Mouse (Mus musculus) c-Kit-positive CD71-positive TER-119-negative erythroid progenitor cells, embryonic 14.5 days (primary cell): ENCODE measurements at regions not wholly inside any gene's neighbourhood (a gene's known extent, or its start where the extent isn't known, plus 50 kb on each side); places are given as distances from the start of the nearest gene placed in this dataset.

Source experiments
- DNase-seq: peaks from one replicate; pipeline ENCODE4 v3.0.0-alpha.2; 2013; ENCODE audit warnings: low read depth

DNA sequence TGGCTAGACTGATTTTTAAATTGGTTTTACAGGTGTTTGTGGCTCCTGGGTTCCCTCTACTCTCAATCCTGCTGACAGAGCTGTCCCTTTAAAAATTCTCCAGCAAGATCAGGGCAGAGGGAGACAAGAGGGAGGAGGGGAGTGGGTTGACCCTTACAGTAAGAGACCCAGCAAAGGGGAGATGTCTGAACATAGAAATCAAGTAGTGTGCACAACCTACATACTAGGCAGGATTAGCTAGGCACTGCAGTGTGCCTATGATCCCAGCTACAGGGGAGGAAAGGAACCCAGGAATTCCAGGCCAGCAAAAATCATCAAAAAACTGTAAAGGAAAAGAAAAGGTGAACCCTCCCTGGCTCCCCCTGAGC is 113.2 kb upstream of the Thy1 start:
- DNase-seq = no peak

DNA sequence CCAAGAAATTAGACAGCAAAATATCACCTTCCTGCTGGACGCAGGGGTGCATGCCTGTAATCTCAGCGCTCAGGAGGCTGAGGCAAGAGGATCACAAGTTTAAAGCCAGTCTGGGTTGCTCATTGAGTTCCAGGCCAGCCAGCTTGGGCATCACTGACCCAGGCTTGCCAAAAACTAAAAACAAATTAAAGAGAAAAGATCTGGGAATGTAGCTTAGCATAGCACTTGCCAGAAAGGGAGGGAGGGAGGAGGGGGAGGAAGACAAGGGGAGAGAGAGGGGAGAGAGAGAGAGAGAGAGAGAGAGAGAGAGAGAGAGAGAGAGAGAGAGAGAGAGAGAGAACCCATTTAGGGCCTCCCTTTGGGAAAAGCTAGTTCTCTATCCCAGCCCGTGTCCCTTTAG is 112.7 kb upstream of the Thy1 start:
- DNase-seq = no peak

DNA sequence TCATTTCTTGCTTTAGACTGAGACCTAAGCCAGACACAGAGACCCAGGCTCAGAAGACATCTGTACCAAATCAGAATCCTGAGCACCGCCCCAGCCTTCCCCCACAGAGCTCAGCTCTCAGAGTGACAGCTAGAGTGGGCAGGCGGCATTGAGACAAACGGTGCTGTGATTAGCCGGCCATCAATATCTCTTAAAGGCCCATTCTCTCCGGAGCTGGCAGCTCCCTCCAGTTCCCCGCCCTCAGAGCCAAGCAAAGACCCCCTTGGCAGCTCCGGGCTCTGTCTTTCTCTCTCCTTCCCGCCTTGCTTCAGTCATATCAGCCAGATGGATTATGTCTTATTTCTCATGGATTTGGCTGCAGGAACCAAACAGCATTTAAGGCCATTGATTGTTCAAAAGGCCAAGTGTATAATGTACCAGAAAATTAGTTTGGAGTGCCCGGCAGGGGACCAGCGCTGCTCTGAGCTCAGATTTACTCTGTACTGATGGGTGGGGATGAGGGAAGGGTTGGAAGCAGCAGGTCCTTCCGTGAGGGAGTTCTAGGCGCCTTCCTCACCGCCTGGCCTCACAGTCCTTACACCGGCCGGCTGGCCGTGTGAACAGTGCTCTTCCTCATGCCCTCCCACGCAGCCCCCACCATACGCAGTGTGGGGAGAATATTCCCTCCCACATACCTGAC is 109.0 kb upstream of the Thy1 start:
- DNase-seq = no peak

DNA sequence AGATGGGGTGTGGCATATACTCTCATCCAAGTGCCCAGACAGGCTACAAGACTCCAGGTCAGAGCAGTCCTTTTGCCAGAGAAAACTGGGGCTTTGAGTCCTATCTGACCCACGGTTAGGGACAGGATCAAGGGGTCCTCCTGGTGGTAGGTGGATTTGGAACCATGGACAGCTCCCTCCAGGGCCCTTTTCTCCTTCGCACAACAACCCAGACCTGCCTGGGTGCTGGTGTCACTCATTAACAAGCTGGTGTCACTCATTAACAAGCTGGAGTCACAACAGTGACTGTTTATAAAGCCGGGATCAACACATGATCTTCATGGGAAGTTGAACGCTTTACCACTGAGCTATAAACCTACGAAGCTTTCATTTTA is 108.5 kb upstream of the Thy1 start:
- DNase-seq = no peak

DNA sequence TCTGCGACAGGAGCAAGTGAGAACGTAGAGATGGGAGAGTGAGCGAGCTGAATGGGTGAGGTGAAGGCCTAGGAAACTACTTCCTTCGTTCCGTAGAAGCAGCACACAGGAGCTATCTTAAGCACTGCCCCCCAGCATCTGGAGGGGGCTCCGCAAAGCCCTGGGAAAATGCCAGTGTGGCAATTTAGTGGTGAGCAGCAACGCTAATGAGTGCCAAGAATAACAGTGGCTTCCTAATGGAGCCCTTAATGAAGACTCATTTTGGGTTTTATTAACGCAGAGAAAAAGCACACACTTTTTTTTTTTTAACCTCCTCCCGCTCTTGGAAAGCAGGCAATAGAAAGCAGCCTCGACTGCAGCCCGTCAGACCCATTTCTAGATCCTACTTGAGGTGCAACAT is 103.8 kb upstream of the Thy1 start:
- DNase-seq = no peak

DNA sequence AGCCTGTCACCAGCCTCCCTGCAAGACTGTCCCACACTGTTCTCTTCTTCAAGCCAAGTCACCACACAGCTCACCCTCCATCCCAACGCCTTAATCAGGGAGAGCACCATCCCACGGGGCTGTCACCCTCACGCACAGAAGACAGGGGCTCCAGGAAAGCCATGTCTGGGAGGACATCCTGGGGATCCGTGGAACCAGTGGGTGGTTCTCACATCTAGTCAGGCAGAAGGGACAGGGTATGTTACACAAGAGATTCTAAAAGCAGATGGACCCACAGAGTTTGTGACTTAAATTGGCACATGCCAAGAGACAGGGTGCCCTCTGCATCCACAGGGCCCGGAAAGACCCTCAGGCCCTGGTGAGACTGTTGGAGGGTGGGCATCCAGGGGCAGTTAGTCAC is 101.0 kb upstream of the Thy1 start:
- no peak for DNase-seq

DNA sequence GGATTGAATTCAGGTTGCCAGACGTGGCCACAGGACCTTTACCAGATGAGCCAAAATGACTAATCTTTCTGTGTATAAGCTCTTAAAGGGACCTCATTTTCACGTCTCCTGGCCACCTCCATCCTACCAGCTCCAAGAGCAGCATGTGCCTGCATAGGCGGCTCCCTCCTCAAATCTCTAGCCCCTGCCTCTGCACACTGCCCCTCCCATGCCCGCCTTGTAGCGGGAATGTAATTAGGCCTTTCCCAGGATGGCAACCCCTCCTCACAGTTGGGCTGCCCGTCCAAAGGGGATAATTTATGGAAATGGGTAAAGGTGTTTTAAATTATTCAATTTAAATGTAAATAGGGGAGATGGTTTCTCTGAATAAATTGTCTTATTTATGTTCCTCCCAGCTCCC is 99.7 kb upstream of the Thy1 start:
- DNase-seq = no peak

DNA sequence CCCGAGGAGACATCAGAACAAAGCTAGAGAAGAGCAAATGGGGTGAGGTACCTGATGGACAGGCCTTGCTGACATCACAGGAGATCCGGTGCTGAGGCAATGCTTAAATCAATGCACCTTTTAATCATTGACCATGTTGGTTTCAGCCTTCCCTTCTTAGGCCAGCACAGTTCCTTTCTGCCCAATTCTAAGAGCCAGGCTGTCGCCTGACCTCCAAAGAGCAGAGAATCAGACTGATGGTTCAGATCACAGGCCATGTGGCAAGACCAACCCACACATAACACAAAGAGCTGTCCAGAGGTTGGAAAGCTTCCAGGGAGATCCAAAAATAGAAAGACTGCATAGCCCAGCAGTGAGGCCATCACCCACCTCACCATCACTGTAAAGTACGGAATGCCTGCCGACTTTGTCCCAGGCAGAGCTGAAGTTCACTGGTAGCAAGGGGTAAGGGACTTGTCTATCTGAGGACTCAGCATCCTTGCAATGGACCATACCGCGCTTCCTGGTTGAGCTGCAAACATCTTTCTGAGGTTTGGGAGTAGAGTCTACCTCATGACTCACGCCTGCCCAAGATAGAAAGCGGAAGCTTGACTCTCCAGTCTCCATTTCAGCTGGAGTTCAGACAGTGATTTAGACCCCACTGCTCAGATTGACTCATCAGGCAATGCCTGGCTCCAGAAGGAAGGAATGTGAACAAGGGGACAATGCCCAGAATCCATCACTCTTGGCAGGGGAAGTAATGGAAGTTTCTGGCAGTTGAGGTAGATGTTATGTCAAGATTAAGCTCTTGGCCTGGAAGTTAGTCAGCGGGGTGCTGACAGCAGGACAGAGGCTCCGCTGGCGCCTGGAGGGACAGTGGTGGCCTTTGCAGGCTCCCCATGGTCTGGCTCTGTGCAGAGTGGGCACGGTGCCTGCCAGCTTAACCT is 98.1 kb upstream of the Thy1 start:
- no peak for DNase-seq

DNA sequence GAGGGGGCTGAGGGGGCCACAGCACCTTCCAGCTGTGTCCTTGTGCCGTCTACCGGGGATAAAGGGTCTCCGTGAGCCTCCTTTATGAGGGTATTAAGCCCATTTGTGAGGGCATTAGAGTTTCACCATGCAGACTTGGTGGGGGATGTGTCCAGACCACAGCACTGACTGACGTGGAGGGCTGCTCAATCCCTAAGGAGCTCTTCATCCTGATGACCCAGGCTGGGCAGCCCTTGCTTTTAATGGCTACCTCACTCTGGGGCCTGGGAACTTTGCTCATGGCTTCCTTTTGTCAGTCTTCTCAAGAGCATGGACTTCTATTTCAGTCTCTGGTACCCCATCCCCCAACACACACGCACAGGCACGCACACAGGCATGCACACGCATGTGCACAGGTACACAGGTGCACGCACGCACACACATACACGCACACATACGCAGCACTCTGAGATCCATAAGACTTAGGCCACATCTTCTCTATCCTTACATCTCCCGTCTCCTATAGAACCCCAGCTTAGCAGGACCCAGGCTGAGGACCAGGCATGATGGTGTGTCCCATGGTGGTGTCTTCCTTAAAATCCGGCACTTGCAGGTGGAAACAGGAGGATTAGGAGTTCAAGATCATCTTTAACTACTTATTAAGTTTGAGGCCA is 97.1 kb upstream of the Thy1 start:
- DNase-seq = no peak

DNA sequence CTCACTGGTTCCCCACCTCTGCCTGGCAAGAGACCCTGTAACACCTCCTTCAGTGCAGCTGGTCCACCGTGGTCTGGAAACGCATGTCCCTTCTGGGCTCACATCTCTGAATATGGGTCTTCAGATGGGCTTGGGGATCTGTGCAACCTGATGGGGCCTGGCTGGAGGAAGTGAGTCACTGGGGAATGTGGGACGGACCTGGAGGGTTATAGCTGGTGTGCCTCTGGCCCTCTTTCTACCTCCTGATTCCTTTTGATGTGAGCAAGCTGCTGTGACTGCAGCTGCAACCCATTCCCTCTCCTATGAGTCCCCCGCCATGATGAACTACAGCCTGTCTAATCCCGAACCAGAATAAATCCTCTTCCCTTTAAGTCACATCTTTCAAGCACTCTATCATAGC is 96.1 kb upstream of the Thy1 start:
- no peak for DNase-seq

DNA sequence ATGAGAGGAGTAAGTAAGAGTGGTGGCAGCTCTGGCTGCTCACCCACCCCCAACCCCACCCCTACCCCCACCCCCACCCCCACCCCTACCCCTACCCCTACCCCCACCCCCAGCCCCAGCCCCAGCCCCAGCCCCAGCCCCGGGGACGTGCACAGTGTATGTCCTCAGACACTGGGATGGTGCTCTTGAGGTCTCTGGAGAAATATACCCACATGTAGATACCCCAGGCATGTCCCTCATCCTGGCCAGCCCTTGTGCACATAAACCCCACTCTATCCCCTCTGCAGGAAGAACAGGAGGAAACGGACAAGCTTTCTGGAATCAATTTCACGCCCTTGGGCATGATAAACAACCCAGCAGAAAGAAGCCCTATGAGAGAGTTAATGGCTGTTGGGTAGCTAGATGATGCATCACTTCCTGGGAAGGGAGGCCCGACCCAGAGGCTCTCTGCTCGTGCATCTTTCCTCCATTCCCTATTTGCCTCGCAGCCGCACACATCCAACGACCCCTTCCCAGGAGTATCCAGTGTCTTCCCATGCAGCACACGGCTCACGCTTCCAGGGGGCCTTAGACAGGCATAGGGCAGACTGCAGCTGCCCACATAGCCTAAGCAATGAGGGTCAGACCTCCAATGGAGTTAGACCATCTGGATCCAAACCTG is 95.6 kb upstream of the Thy1 start:
- no peak for DNase-seq

DNA sequence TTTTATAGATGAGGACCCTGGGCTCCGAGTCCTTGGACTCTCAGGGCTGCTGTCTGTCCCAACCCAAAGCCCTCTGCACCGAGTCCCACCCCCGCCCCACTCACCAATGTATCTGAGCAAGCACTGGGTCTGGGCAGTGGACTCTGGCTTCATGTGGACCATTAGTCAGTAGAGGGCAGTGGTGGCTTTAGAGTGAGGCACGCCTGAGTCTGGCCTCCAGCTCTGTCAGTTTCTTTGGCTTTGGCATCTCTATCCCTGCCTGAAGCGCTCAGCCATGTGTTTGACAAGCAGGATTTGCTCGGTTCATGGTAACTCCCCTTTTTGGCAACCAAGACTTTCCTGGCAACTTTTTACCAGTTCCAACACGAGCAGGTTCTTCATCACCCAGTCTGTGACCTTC is 90.1 kb upstream of the Thy1 start:
- no peak for DNase-seq

DNA sequence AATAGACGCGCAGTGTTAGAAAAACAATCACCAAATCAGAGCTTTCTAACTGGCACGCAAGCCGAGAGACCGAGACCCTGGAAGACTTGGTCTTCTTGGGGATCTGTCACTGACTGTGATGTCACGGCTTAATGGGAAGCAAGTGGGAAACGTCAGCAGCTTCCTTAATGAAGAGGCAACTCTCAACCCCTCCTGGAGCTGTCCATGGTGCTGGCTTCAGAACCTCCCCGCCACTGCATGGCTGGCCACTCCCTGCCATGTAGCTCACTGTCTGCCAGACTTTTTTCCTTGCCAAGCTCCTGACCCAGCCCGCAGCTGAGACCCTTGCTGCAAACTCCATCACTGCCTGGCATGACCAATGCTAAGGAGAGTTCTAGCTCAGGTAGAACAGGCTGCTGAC is 83.6 kb upstream of the Thy1 start:
- DNase-seq = peak; percentile 21

DNA sequence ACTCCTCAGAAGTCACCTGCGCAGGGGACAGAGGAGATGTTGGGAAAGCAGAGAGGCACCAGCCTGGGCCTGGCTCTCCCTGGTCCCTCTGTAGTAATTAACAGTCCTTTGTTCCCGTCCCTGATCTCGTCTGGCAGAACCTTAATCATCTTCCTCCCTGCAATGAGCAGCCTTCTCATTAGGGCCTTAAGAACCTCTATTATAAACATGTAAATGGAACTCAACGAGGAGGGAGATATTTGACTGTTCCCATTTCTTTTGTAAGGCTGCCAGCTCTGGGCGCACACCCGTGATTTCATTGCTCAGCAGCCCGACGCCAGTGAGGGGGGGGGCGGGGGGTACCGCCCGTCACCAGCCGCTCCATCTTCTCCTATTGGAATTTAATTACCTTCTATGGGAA is 81.8 kb upstream of the Thy1 start:
- DNase-seq = no peak

DNA sequence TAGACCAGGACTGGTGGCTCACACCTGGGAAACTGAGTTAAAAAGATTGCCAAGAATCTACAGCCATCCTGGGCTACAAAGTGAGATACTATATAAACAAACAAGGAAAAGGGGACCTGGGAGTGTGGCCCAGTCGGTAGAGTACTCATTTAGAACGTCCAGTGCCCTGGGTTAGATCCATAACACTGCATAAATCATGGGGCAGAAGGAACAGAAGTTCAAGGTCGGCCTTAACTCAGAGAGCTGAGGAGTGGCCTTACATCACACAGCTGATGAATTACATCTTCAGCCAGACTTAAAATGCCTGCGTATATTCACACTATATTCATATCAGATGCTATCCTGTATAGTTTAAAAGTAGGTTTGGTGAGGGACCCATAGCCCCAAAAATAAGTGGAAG is 78.0 kb upstream of the Thy1 start:
- DNase-seq = no peak

DNA sequence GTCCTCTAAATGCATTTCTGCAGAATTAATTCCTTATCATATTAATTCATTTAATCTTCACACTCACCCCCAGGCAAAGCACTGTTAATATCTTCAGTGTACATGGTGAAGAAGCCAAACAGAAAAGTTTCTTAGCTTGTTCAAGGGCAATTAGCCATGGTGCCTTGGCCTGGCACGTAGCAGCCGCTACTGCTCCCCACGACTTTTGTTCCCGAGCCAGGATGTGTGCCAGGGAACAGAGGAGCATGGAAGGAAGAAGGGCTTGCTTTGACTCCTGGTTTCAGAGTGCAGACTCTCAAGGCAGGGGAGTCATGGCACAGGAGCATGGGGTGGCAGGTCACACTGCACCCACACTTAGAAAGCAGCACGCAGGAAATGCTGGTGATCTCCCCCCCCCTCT is 77.4 kb upstream of the Thy1 start:
- no peak for DNase-seq

DNA sequence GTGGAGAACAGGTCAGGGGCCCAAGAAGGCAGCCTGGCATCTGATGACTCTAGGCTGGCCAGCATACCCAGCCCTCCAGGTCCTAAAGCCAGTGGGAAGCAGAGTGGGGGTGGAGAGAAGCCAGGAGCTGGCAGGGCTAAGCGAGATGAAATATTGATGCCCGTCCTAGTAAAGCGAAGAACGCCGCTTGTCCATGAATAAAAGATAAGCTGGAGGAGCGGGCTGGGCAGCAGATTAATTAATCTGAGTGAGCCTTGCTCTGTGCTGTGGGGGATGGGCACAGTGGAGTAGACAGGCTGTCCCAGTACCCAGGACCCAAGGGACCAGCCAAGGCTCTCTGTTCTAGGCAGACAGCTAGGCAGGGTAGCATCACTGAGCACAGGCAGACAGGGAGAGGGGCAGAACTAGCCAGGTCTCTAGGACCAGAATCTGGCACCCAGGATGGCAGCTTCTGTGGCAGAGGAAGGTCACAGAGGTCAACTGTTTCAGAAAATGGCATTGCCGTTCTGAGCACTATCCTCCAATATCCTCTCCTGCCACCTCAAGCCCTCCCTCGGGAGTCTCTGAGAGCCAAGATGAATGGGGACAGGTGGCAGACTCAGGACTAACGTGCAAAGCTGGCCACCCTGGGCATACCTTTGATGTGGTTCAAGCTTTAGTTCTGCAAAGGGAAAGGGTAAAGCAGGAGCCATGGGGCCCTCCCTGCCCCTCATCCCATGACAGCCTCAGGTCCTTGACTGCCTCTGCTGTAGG is 73.0 kb upstream of the Thy1 start:
- DNase-seq = no peak

DNA sequence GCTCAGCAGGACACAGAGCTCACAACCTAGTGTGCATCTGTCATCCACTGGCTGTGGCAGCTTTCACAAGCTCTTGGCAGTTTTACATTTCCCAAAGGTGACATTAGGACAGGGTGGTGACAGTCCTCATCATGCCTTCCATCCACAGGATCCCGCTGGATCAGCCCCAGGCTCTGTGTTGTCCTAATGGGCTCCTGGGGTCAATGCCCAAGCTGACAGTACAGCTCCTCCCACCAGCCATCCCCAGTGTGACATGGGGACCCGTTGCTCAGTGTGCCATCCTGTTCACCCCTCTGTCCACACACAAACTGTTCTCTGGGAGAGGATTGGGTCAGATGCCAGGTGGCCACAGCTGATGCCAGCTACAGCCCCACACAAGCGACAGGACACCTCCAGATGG is 72.3 kb upstream of the Thy1 start:
- no peak for DNase-seq

DNA sequence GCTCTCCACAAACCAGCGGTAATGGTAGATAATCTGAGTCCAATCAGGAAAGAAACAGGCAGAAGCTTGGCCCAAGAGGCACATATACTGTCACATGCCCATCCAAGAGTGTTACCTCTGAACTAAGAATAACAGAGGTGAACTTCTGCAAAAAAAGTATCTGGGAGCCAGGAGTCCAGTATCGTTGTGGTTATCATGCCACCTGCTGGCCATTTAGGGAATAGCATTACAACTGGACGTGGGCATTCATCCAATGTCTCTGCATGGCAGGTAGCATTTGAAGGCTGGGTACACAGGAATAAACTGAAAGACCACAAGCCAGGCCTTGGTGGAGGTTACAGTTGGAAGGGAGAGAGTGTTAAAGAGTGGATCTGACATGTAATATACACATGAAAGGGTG is 70.9 kb upstream of the Thy1 start:
- peak; percentile 23 for DNase-seq

DNA sequence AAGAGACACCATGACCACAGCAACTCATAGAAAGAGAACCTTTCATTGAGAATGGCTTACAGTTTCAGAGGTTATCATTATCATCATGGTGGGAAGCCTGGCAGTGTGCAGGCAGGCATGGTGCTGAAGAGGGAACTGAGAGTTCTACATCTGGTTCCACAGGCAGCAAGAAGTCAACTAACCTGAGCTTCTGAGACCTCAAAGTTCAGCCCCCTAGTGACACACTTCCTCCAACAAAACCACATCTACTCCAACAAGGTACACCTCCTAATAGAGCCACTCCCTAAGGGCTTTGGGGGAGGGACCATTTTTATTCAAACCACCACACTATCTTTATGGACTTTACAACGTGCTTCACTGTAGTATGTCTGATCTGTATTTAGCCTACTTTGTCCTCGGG is 67.8 kb upstream of the Thy1 start:
- DNase-seq = no peak

DNA sequence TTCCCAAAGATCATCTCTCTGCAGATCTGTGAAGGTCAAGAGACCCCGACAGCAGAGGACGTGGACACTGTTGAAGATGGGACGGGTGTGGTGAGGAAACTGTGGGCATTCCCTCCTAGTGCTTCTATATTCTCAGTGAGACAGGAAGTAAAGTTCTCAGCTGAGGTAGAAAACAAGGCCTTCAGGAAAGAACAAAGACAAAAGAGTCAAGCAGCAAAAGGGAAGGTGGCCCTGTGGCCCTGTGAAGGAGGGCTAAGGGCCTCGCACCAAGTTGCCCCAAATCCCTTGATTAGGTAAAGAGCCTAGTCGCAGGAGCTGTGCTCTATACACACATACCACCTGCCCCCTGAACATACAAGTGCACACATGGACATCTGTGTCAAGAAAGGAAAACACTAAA is 66.8 kb upstream of the Thy1 start:
- DNase-seq = no peak

DNA sequence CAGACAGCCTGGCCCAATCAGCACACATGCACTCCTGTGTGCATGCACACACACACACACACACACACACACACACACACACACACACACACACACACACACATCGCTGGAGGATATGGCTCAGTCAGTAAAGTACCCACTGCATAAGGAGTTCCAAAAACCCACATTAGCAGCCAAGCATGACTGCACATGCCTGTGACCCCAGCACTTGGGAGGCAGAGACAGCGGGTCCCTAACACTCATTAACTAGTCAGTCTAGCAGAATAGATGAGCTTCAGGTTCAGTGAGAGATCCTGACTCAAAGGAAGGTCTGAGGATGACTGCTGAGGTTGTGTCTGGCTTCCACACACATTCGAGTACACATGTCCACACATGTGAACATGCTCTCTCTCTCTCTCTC is 65.4 kb upstream of the Thy1 start:
- no peak for DNase-seq
